In genomic region chr10:44481379-44481778, GRCm38 (mm10) we compare ENCODE assay signal across 11 mouse cellular contexts. TPM values are rescaled to one million over a fixed set of nuclear protein-coding genes. Genes with fewer than 3 reads are reported as not detected.
A peak's percentile ranks its signal among the peaks of the same experiment; 100 is the strongest.
DNase-seq lines count a peak whose midpoint lies in the region; ATAC-seq and TF ChIP-seq lines count a peak whose summit lies in the region.
"Had no signal": no experiment of that assay in that cellular context is flagged by ENCODE, and none has a peak within 500 bp of the region (broad histone marks: within the 10 kb centered on the region; RNA-seq: fewer than 3 reads in every experiment).

No protein-coding gene starts in this region.

- no peak overlapping the region for H3K4me3 ChIP-seq in kidney, postnatal 0 days (replicated peaks; ENCODE audit: low read depth, low read length)
- no peak overlapping the region for H3K4me3 ChIP-seq in forebrain, embryonic 13.5 days
- no peak overlapping the region for H3K4me3 ChIP-seq in forebrain, embryonic 10.5 days
- H3K4me3 ChIP-seq: heart, embryonic 12.5 days; layer of hippocampus, adult 2 months had no signal

- no peaks in the 10 kb centered on the region for H3K36me3 ChIP-seq in kidney, postnatal 0 days (ENCODE audit: insufficient read depth, low read length)
- H3K36me3 ChIP-seq in forebrain, embryonic 13.5 days (ENCODE audit: poor library complexity, severe bottlenecking) = no peaks in the 10 kb centered on the region
- H3K36me3 ChIP-seq in forebrain, embryonic 10.5 days (replicated peaks) = no peaks in the 10 kb centered on the region
- H3K36me3 ChIP-seq: heart, embryonic 12.5 days had no signal

- no peak for TF ChIP-seq CTCF in kidney, postnatal 0 days (IDR thresholded peaks at IDR 0.05; ENCODE audit: low read depth)

- H3K27me3 ChIP-seq in kidney, postnatal 0 days (ENCODE audit: insufficient read depth, low read length) = peaks cover 5% of the 10 kb centered on the region
- H3K27me3 ChIP-seq in forebrain, embryonic 13.5 days = peaks cover 6% of the 10 kb centered on the region; the same call in 1 of the 2 replicates
- peaks cover 30% of the 10 kb centered on the region for H3K27me3 ChIP-seq in forebrain, embryonic 10.5 days (ENCODE audit: poor library complexity, severe bottlenecking)

- no peak overlapping the region for H3K9ac ChIP-seq in kidney, postnatal 0 days (ENCODE audit: low read depth, low read length)
- H3K9ac ChIP-seq in forebrain, embryonic 13.5 days = no peak overlapping the region
- H3K9ac ChIP-seq: heart, embryonic 12.5 days had no signal

- ATAC-seq in cerebellum, adult (ENCODE audit: insufficient number of reproducible peaks, low FRiP score, low TSS enrichment) = no peak
- peak; percentile 92 for ATAC-seq in kidney, postnatal 0 days (replicated peaks; ENCODE audit: low FRiP score, low read depth)
- no peak for ATAC-seq in forebrain, embryonic 13.5 days
- ATAC-seq: activated CD4-positive, CD25-positive, alpha-beta regulatory T cell, adult 4 months had no signal

- H3K4me2 ChIP-seq in kidney, postnatal 0 days (ENCODE audit: low read length) = no peak overlapping the region
- H3K4me2 ChIP-seq in forebrain, embryonic 13.5 days = no peak overlapping the region
- H3K4me2 ChIP-seq: heart, embryonic 12.5 days had no signal

- no peak overlapping the region for H3K27ac ChIP-seq in kidney, postnatal 0 days
- H3K27ac ChIP-seq in forebrain, embryonic 13.5 days = no peak overlapping the region
- no peak overlapping the region for H3K27ac ChIP-seq in forebrain, embryonic 10.5 days
- H3K27ac ChIP-seq: layer of hippocampus, adult 2 months had no signal

- H3K9me3 ChIP-seq in kidney, postnatal 0 days (replicated peaks; ENCODE audit: low read length) = no peaks in the 10 kb centered on the region
- no peaks in the 10 kb centered on the region for H3K9me3 ChIP-seq in forebrain, embryonic 13.5 days (replicated peaks)
- H3K9me3 ChIP-seq in forebrain, embryonic 10.5 days = no peaks in the 10 kb centered on the region
- H3K9me3 ChIP-seq: heart, embryonic 12.5 days had no signal

- no peaks in the 10 kb centered on the region for H3K4me1 ChIP-seq in kidney, postnatal 0 days (replicated peaks; ENCODE audit: insufficient read depth, low read length)
- H3K4me1 ChIP-seq in forebrain, embryonic 13.5 days = peaks cover 10% of the 10 kb centered on the region; the same call in 1 of the 2 replicates
- H3K4me1 ChIP-seq in forebrain, embryonic 10.5 days = peaks cover 36% of the 10 kb centered on the region

- WGBS in kidney, postnatal 0 days = 77% methylated on average over 5 of the region's 5 CpGs
- WGBS in forebrain, embryonic 13.5 days = 79% methylated on average over 5 of the region's 5 CpGs
- 94% methylated on average over 5 of the region's 5 CpGs for WGBS in forebrain, embryonic 10.5 days

- DNase-seq in cerebellum, postnatal 10 days = peak; percentile 26 to 43
- peak; percentile 57 for DNase-seq in adrenal gland, postnatal 10 days
- DNase-seq in kidney, postnatal 0 days (ENCODE audit: low spot score) = peak; percentile 31
- peak; percentile 51 for DNase-seq in lung, postnatal 25 days (ENCODE audit: low spot score)
- no peak for DNase-seq in retina, postnatal 1 day
- no peak for DNase-seq in forebrain, embryonic 10.5 days (ENCODE audit: extremely low spot score, low spot score)

RNA-seq across cellular contexts. Expression of gene Prdm1, which starts 46.9 kb away (rescaled TPM):
- total RNA-seq in adrenal gland, postnatal 10 days (2021) = 1 to 10 TPM; 2.1 to 3.4 TPM
- polyA plus RNA-seq in kidney, postnatal 0 days (2015; fragmentation: Nextera tagmentation; extraction: Ambion mirVana) = 1.3 and 1.4 TPM in 2 replicates
- 0.55 and 0.59 TPM in 2 replicates for polyA plus RNA-seq in forebrain, embryonic 13.5 days (2015; fragmentation: Nextera tagmentation; extraction: Ambion mirVana)
- polyA plus RNA-seq in forebrain, embryonic 10.5 days (2016; fragmentation: Nextera tagmentation; extraction: Ambion mirVana) = 0.73 and 1.2 TPM in 2 replicates

Comparison
In these comparisons a context has a peak if more than half of its experiments do, and no peak if none do; other contexts are left out.
1. DNase-seq: peak in cerebellum, postnatal 10 days (2 of 2), adrenal gland, postnatal 10 days (single experiment), kidney, postnatal 0 days (single experiment) and lung, postnatal 25 days (single experiment); none in retina, postnatal 1 day (single experiment) and forebrain, embryonic 10.5 days (single experiment).